Mouse (Mus musculus): ENCODE data around the gene Clcn6.

Gene Clcn6

DNA sequence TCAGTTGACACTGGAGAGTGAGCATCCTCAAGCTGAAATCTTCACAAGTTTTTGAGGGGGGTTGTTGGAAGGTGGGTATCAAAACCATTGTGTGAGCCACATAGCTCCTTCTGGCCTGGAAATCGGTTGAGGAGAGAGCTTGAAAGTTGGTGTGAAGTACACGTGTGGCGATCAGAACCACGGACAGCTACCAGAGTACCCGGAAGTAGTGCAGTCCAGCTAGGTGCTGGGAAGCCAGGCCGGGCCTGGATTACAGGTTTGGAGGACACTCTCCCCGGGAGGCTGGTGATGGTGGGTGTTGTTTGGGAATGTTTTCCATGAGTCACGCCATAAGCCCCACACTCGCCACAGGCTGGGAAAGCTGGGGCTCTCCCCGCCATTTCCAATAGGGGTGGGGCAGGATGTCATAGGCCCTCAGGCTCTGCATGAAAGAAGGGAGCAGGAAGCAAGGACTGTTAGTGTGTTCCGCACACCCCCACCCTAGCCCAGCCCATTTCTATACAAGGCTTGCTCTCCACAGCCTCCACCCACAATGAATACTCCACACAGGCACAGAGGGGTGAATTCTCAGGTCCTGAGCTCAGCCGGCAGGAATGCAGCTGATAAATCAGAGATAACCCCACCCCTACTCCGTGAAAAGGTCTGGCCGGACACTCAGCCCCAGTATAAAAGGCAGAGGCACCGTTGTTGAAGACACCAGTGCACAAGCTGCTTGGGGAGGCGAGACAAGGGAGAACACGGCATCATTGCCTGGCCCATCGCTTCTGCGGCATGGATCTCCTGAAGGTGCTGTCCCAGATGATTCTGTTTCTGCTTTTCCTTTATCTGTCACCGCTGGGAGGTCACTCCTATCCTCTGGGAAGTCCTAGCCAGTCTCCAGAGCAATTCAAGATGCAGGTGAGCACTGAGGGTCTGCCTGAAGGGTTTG is 53.2 kb downstream of the Clcn6 start, which contains the start of gene Nppb:
Gene Nppb, plus strand, starts transcription at position 584 of the 928 bp plus-strand sequence.
- DNase-seq: no peak

- no peak for DNase-seq
Measured at GRCm38 (mm10) chr4:147979441-147979860, 59.2 kb downstream of the Clcn6 start.

DNA sequence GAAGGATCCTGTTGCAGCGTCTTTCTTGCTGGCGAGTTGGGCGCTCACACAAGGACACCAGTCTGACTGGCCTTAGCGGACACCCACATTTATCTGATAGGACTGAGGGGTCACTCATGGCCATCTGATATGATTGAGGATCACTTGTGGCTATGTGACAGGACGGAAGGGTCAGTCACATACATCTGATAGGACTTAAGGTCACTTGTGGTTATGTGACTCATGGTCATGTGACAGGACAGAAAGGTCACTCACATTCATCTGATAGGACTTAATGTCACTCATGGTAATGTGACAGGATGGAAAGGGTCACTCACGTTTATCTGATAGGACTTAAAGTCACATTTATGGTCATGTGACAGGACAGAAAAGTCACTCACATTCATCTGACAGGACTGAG is 60.2 kb downstream of the Clcn6 start:
- DNase-seq: no peak

- no peak for DNase-seq
Measured at GRCm38 (mm10) chr4:147977726-147978125, 60.9 kb downstream of the Clcn6 start.

- no peak for DNase-seq
Measured at GRCm38 (mm10) chr4:147976237-147976636, 62.4 kb downstream of the Clcn6 start.

- no peak for DNase-seq
Measured at GRCm38 (mm10) chr4:147969337-147969736, 69.3 kb downstream of the Clcn6 start.

- DNase-seq: no peak
Measured at GRCm38 (mm10) chr4:147968816-147969215, 69.8 kb downstream of the Clcn6 start.

DNA sequence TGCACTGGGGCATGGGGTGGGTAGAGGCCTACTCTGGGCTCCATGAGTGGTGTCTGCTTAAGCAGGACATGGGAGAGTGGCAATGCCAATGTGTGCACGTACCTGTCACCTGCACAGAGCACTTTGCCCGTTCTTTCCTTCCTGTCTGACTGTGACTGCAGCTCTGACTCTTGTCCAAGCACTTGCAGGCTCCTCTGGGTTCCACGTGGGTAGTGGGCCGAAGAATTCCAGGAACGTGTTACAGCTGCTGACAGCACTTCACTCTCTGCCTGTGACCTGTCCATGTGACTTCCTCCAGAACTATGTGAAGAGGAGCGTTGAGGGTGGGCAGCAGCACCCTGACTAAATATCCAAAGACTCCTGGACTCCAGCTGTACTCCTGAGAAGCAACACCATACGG is 72.9 kb downstream of the Clcn6 start:
- DNase-seq: no peak

DNA sequence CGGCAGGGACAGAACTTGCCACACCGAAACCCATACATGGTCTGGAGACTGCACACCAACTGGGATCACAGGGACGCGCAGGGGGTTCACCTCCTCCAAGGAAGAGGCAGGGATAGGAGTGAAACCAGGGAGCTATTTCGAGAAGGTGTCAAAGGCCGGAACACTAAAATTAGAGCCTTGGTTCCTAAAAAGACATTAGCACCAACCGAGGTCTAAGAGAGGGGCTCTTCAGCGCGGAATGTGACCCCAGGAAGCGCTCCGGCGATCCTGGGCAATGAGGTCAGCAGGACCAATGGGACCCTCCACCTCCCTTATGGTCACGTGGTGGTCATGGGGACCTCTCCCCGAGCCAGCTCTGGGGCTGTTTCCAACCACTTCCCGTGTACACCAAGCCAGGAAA is 75.0 kb downstream of the Clcn6 start:
- no peak for DNase-seq

GRCm38 (mm10) chr4:147962781-147963180 is 75.8 kb downstream of the Clcn6 start:
- DNase-seq: no peak

- no peak for DNase-seq
Measured at GRCm38 (mm10) chr4:147959881-147960831, 78.5 kb downstream of the Clcn6 start.

DNA sequence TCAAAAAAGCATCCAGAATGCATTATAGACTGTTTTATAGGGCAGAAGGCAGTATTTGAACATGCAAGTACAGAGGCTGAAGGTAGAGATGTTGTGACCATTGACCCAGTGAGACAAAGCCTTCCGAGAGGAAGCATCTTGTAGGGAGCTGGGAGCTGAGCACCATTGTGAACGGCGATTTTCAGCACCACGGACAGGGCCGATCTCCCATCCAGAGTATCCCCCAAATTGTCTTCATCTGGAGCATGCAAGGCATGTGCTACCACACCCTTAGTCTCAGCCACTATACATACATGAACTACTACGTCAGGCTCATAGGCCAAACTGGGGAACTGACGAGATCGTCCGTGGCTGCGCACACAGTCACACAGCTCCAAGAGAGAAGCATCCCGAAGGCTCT is 81.5 kb downstream of the Clcn6 start:
- DNase-seq: no peak

All from layer of hippocampus, adult 9-11 months (tissue).